Mouse (Mus musculus) embryonic stem cell, embryonic (primary cell): ENCODE measurements around the gene Otulin.

ENCODE experiments used
- CTCF ChIA-PET, 4 experiments: fragments of 300-600 bp in 2 of 4; fragments of 350-600 bp in 2 of 4; sonication (Branson Sonifier 250); formaldehyde crosslinking; loops; one replicate each; lab custom pipeline; 2022; ENCODE audit warnings: inconsistent platforms in 2 of 4; lab: Charles Lee
- POLR2A ChIA-PET, 4 experiments: fragments of 300-600 bp in 2 of 4; fragments of 350-600 bp in 2 of 4; sonication (Branson Sonifier 250); formaldehyde crosslinking; loops; one replicate each; lab custom pipeline; 2022; ENCODE audit warnings: antibody characterized with exemption in 4 of 4, inconsistent platforms in 1 of 4; lab: Charles Lee

The Otulin gene

GRCm38 (mm10) chr15:27598786-27599385 lies 31.6 kb downstream of the Otulin start:
- CTCF ChIA-PET = interaction anchor here in 2 of 4 experiments (0.6 kb wide), 2 partner anchors 48 to 92 kb away, joined by 3 read pairs; no protein-coding TSS in a partner anchor

GRCm38 (mm10) chr15:27597516-27597915 lies 33.0 kb downstream of the Otulin start:
- ChIA-PET POLR2A (interaction anchor here in 2 of 4 experiments (0.7 to 6.2 kb wide), 3 partner anchors 12 to 19 kb away, joined by 3 to 27 read pairs (median 3); no protein-coding TSS in a partner anchor), CTCF (interaction anchor here in 1 of 4 experiments (0.6 kb wide), 1 partner anchor 58 kb away, joined by 3 read pairs; no protein-coding TSS in a partner anchor)

More at GRCm38 (mm10) chr15:27598786-27599385, 31.6 kb downstream of the Otulin start:
- POLR2A ChIA-PET = interaction anchor here in 3 of 4 experiments (0.6 to 6.2 kb wide), 4 partner anchors 10 to 612 kb away, joined by 5 to 27 read pairs (median 5); no protein-coding TSS in a partner anchor

GRCm38 (mm10) chr15:27596463-27597140 lies 33.9 kb downstream of the Otulin start:
- CTCF ChIA-PET = interaction anchor here in 2 of 4 experiments (0.6 to 0.9 kb wide), 3 partner anchors 57 to 261 kb away, joined by 3 to 4 read pairs (median 3); no protein-coding TSS in a partner anchor
- POLR2A ChIA-PET = interaction anchor here in 3 of 4 experiments (0.6 to 6.2 kb wide), 7 partner anchors 10 to 113 kb away, joined by 3 to 27 read pairs (median 3); no protein-coding TSS in a partner anchor

DNA sequence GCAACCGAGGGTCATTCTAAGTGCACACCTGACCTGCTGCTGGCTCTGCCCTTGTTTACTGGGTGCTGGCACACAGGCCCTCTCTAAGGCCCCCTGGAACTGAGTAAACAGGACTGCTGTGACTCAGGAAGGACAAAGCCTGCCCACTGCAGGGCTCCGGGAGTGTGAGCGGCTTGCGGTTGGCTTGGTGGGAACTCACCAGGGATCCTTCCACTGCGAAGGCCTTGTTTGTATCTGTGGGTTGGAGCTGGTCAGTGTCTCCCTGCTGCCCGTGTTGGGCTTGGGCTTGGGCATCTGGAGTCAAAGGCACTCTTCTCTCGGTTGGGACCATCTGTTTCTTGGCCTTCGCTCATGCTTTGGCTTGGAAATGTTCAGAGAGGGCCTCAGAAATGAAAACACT lies 34.9 kb downstream of the Otulin start:
- POLR2A ChIA-PET = interaction anchor here in 2 of 4 experiments (1.0 to 6.2 kb wide), 9 partner anchors 10 to 95 kb away, joined by 3 to 27 read pairs (median 3); no protein-coding TSS in a partner anchor
- CTCF ChIA-PET = interaction anchor here in 2 of 4 experiments (0.9 to 1.2 kb wide), 5 partner anchors 10 to 292 kb away, joined by 3 to 5 read pairs (median 3); no protein-coding TSS in a partner anchor

DNA sequence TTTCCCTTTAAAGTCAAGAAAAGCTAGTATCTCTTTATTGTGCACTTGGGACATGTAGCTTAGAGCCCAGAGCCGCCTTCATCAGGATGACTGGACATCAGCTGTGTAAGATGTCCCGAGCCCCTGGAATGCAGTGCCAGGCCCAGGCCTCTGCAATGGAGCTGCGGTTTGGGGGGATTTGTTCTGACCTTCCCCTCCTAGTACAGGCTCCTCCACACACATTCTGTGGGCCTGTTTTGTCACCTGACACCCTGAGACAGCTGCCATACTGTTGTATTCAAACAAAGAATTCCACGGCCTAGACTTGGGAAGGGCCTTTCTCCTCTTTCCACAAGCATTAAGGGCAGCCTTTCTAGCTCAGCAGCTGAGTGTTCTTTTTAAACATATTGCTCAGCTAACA lies 35.5 kb downstream of the Otulin start:
- ChIA-PET POLR2A (interaction anchor here in 2 of 4 experiments (0.9 to 6.2 kb wide), 9 partner anchors 9 to 95 kb away, joined by 3 to 27 read pairs (median 3); no protein-coding TSS in a partner anchor), CTCF (interaction anchor here in 3 of 4 experiments (0.6 to 1.2 kb wide), 6 partner anchors 10 to 343 kb away, joined by 3 to 5 read pairs (median 3); no protein-coding TSS in a partner anchor)

DNA sequence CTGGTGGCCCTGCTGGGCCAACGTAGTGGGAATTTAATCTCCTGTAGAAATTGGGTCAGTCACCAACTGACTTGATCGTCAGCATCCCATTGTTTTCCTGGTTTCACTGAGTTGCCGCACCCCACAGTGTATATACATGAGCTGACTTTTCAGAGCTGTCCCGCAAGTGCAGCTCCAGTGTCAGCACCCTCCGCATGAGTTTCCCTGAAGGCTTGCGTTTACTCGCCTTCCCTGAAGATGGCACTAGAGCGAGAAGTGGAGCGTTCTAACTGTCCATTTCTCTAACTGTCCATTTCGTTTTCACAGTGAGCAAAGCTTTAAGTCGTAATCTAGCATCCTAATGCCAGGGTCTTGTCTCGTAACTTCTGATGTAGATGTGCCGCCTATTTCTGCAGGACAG lies 36.8 kb downstream of the Otulin start:
- ChIA-PET POLR2A (interaction anchor here in 3 of 4 experiments (0.6 to 6.2 kb wide), 13 partner anchors 8 to 699 kb away, joined by 3 to 27 read pairs (median 4); no protein-coding TSS in a partner anchor), CTCF (interaction anchor here in 2 of 4 experiments (0.6 to 2.4 kb wide), 16 partner anchors 11 to 289 kb away, joined by 3 to 10 read pairs (median 3); partner anchors contain the start of gene Ank (in 1 of the 2))

GRCm38 (mm10) chr15:27592620-27593320 lies 37.7 kb downstream of the Otulin start:
- POLR2A ChIA-PET = interaction anchor here in 1 of 4 experiments (1.0 to 1.7 kb wide), 5 partner anchors 15 to 49 kb away, joined by 3 to 5 read pairs (median 4); no protein-coding TSS in a partner anchor
- CTCF ChIA-PET = interaction anchor here in 2 of 4 experiments (0.9 to 2.4 kb wide), 6 partner anchors 10 to 127 kb away, joined by 3 to 10 read pairs (median 4); no protein-coding TSS in a partner anchor

GRCm38 (mm10) chr15:27590812-27591211 lies 39.7 kb downstream of the Otulin start:
- ChIA-PET CTCF (interaction anchor here in 3 of 4 experiments (0.5 to 1.2 kb wide), 9 partner anchors 9 to 265 kb away, joined by 3 to 7 read pairs (median 3); no protein-coding TSS in a partner anchor), POLR2A (interaction anchor here in 2 of 4 experiments (0.6 to 1.3 kb wide), 4 partner anchors 10 to 37 kb away, joined by 3 to 4 read pairs (median 4); no protein-coding TSS in a partner anchor)

DNA sequence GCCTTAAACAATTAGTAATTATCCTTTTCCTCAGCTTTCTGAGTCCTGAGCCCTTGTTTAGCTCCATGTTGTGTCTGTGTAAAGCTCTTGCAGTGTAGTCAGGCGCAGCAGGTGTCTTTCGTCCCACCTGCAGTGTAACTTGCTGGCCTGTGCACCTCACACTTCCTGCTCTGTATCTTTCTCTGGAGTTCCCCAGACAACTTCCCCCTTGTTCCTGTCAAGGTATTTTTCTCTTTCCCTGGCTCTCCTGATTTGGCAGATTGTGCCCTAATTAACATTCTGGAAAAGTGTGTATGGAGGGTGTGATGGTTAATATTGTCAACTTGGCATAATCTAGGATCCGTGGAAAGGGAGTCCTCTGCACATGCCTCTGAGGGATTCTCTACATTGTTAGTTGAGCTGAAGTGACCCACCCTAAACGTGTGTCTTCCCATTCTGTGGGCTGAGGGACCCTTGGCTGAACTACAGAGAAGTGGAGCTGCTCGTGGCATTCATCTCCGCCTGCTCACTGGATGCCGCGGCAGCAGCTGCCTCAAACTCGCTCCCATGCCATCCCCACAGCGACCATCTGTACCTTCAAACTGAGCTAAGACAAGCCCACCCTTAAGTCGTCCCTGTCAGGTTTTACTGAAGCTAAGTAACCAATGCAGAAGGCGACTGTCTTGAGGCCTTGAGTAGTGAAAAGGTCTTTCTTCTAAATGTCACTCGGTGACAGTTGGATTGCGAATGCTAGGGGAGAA lies 42.2 kb downstream of the Otulin start:
- CTCF ChIA-PET = interaction anchor here in 1 of 4 experiments (1.0 kb wide), 1 partner anchor 262 kb away, joined by 4 read pairs; no protein-coding TSS in a partner anchor
- POLR2A ChIA-PET = interaction anchor here in 1 of 4 experiments (0.7 to 4.5 kb wide), 4 partner anchors 8 to 20 kb away, joined by 3 to 27 read pairs (median 4); no protein-coding TSS in a partner anchor

DNA sequence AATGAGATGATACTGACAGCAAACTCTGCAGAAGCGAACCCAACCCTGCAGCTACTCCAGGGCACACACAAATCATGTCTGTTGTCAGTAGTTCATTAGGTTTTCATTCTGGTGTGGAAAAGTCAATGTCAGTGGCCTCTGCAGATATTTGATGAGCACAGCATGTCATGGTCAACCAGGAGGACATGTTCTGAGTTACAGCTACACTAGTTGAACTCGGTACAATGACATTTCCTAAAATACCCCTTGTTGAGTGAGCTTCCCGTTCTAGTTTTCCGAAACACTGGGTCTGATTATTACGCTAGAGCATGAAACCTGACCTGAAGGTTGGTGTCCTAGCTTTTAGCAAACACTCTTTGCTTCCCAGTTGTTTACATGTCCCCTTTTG lies 44.4 kb downstream of the Otulin start:
- ChIA-PET POLR2A (interaction anchor here in 2 of 4 experiments (1.0 to 4.5 kb wide), 7 partner anchors 9 to 123 kb away, joined by 3 to 27 read pairs (median 3); no protein-coding TSS in a partner anchor), CTCF (interaction anchor here in 2 of 4 experiments (0.5 to 1.0 kb wide), 4 partner anchors 73 to 947 kb away, joined by 3 to 4 read pairs (median 3); no protein-coding TSS in a partner anchor)

- CTCF ChIA-PET = interaction anchor here in 3 of 4 experiments (0.5 to 1.0 kb wide), 7 partner anchors 9 to 334 kb away, joined by 3 to 4 read pairs (median 3); no protein-coding TSS in a partner anchor
- POLR2A ChIA-PET = interaction anchor here in 2 of 4 experiments (0.6 to 4.5 kb wide), 9 partner anchors 9 to 479 kb away, joined by 3 to 27 read pairs (median 3); no protein-coding TSS in a partner anchor
Observed at GRCm38 (mm10) chr15:27585466-27586092, 44.9 kb downstream of the Otulin start.

GRCm38 (mm10) chr15:27583620-27584019 lies 46.9 kb downstream of the Otulin start:
- POLR2A ChIA-PET = interaction anchor here in 1 of 4 experiments (1.6 to 4.5 kb wide), 2 partner anchors 13 to 258 kb away, joined by 3 to 27 read pairs; no protein-coding TSS in a partner anchor
- CTCF ChIA-PET = interaction anchor here in 3 of 4 experiments (0.6 to 1.8 kb wide), 11 partner anchors 10 to 266 kb away, joined by 3 to 14 read pairs (median 4); no protein-coding TSS in a partner anchor

GRCm38 (mm10) chr15:27583042-27583441 lies 47.5 kb downstream of the Otulin start:
- POLR2A ChIA-PET = interaction anchor here in 2 of 4 experiments (0.5 to 2.4 kb wide), 5 partner anchors 12 to 257 kb away, joined by 3 to 6 read pairs (median 3); no protein-coding TSS in a partner anchor
- CTCF ChIA-PET = interaction anchor here (0.6 to 2.4 kb wide), 18 partner anchors 10 to 268 kb away, joined by 3 to 14 read pairs (median 4); no protein-coding TSS in a partner anchor

DNA sequence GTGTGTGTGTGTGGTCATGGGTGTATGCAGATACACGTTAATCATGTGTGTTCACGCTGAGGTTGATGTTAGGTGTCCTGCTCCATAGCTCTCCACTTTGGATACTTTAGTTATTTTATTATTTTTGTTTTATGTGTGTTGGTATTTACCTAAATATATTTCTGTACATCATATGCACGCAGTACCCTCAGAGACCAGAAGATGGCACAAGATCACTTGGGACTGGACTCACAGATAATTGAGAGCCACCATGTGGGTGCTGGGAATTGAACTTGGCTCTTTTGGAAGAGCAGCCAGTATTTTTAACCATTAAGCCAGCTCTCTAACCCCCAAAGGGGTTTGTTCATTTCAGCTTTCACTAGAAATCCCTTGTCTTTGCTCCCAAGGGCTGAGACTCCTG lies 48.1 kb downstream of the Otulin start:
- CTCF ChIA-PET = interaction anchor here (0.6 to 2.4 kb wide), 21 partner anchors 11 to 267 kb away, joined by 3 to 14 read pairs (median 4); partner anchors contain the start of gene Otulinl (in 1 of the 4)
- POLR2A ChIA-PET = interaction anchor here in 2 of 4 experiments (0.5 to 2.4 kb wide), 6 partner anchors 11 to 256 kb away, joined by 3 to 6 read pairs (median 3); no protein-coding TSS in a partner anchor

DNA sequence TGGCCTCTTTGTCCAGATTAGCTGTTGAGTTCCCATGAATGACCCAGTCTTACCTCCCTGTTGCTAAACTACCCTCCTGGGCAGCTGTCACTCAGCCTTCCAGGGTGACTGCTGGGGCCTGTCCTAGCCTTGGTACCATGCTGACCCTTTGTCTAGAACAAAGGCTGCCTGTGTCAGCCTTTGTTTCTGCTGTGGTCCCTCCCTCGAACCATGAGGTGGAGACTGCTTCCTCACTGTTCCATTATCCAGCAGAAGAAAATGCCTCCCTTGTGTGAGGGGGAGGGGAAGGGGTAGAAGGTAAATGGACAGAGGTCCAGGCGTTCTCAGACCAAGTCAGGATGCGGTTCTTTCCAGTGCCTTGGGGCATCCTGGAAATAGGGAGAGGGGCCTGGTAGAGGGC lies 48.9 kb downstream of the Otulin start:
- ChIA-PET POLR2A (interaction anchor here in 1 of 4 experiments (0.9 to 2.4 kb wide), 4 partner anchors 9 to 16 kb away, joined by 3 to 6 read pairs (median 4); no protein-coding TSS in a partner anchor), CTCF (interaction anchor here (0.6 to 2.4 kb wide), 7 partner anchors 9 to 258 kb away, joined by 3 to 7 read pairs (median 4); partner anchors contain the start of gene Otulinl (in 1 of the 4))
